Mouse (Mus musculus): ENCODE data around the gene Bcl2l13.

DNA sequence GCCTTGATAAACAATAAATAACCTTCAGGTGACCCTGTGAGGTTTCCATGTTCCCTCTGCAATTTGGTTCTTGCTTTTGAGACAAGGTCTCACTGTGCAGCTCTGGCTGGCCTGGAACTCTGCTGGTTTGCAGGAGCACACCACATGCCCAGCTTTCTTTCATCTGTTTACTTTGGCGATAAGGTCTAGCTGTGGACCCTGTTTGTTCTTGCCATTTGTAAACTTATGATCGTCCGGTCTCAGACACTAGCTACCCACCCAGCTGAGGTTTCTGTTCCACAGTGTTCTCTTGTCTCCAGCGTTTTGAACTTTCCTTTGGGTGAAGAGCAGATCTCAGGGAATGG, 28.3 kb upstream of the Bcl2l13 start:
- no peak for TF ChIP-seq CTCF (IDR thresholded peaks at IDR 0.05; ENCODE audit: insufficient read depth, low read depth, low read length)
- no peak for TF ChIP-seq POLR2A (IDR thresholded peaks at IDR 0.05; ENCODE audit: insufficient read depth, low read depth, low read length)

All from olfactory bulb, adult 2 months (tissue).